Mouse (Mus musculus) heart, postnatal 0 days (tissue): ENCODE measurements around the gene Izumo4.

Experiments
- CTCF ChIP-seq: IDR thresholded peaks from 2 replicates; pipeline ENCODE4 v1.5.1; 2016; ENCODE audit warnings: antibody characterized with exemption, control low read depth, low read depth
- EP300 ChIP-seq: IDR thresholded peaks from 2 replicates; pipeline ENCODE4 v1.6.1; 2016; ENCODE audit warnings: antibody characterized with exemption, low read depth

DNA sequence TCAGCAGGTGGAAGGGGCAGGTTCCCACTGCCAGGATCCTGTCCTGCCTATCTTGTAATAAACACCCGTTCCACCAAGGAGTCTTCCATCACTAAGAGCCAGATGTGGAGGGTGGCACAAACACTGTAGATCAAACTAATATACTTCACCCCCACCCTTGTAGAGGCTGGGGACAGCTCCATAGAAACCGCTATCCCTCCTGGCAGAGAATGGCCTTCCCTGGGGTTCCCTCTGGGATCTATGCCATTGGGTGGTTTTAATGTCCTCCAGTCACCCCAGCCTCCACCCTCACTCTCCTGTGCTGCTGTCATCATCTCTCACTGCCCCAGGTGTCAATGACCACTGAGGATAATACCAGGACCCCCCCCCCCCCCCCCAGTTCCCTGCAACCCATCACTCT lies 31.5 kb upstream of the Izumo4 start:
- no peak for TF ChIP-seq CTCF
- TF ChIP-seq EP300: no peak; the same call in 1 of the 2 replicates
